Mouse (Mus musculus): ENCODE measurements around the gene Fyco1. TPM values are rescaled to one million over a fixed set of nuclear protein-coding genes. Genes with fewer than 3 reads are reported as not detected.

The Fyco1 gene
- polyA plus RNA-seq, 1 experiment, result 10.3 TPM

DNA sequence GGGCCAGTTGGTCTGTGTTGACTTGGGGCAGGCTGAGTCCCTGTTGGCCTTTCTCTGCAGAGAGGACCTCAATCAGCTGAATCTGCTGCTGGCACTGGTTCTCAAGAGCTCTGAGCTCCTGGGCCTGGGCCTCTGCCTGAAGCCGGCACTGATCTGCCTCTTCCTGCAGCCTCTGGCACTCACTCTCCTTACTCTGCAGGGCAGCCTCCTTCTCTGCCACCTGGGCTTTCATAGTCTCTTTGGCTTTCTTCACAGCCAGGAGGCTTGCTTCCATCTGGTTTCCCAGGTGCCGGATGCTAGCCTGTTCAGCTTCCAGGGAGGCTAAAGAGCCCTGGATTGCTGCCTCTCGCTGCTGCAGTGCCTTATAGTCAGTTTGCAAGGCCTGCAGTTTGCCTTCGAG lies 22.8 kb downstream of the Fyco1 start:
- no peak for TF ChIP-seq POLR2A (IDR thresholded peaks at IDR 0.05; ENCODE audit: insufficient read depth, low read length)
- no peak for TF ChIP-seq EP300 (IDR thresholded peaks at IDR 0.05; ENCODE audit: insufficient read depth, low read depth, low read length)
- TF ChIP-seq CTCF (IDR thresholded peaks at IDR 0.05; ENCODE audit: low read depth, low read length), result no peak
- Histone ChIP-seq H3K27me3 (ENCODE audit: control insufficient read depth, insufficient read depth, low read length, poor library complexity, severe bottlenecking) (no peaks in the 10 kb centered on the region), H3K27ac (ENCODE audit: insufficient read depth, low read length) (no peak overlapping the region), H3K4me1 (ENCODE audit: control insufficient read depth, insufficient read depth, low read length) (no peaks in the 10 kb centered on the region), H3K4me3 (ENCODE audit: low read depth, low read length) (no peak overlapping the region), H3K36me3 (ENCODE audit: control insufficient read depth, insufficient read depth, low read length, poor library complexity, severe bottlenecking) (no peaks in the 10 kb centered on the region; the same call in 1 of the 2 replicates), H3K9me3 (replicated peaks; ENCODE audit: control insufficient read depth, insufficient read depth, low read length, poor library complexity, severe bottlenecking) (no peaks in the 10 kb centered on the region), H3K9ac (ENCODE audit: low read depth, poor library complexity, severe bottlenecking) (no peak overlapping the region)

DNA sequence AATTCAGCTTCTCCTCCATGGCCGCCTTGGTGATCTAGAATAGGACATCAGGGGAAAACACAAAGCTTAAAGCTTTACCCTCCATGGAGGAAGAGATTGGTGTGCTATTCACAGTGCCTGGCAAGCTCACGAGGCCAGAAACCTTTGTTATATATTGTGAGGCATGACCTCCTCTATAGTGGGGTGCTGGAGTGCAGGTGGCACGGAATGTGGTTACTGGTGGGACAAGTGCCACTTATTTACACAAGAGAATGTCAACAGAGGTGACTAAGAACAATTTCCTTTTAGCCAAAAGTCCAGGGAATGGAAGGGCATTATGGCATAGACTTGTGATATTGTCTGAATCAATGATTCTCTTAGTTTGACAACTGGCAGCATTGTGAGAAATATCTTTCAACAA lies 25.1 kb downstream of the Fyco1 start:
- TF ChIP-seq EP300 (IDR thresholded peaks at IDR 0.05; ENCODE audit: insufficient read depth, low read depth, low read length), result no peak
- no peak for TF ChIP-seq CTCF (IDR thresholded peaks at IDR 0.05; ENCODE audit: low read depth, low read length)
- TF ChIP-seq POLR2A (IDR thresholded peaks at IDR 0.05; ENCODE audit: insufficient read depth, low read length), result no peak
- no peak overlapping the region for H3K4me3 ChIP-seq (ENCODE audit: low read depth, low read length)
- H3K4me1 ChIP-seq (ENCODE audit: control insufficient read depth, insufficient read depth, low read length), result no peaks in the 10 kb centered on the region
- H3K9ac ChIP-seq (ENCODE audit: low read depth, poor library complexity, severe bottlenecking), result no peak overlapping the region
- no peaks in the 10 kb centered on the region for H3K27me3 ChIP-seq (ENCODE audit: control insufficient read depth, insufficient read depth, low read length, poor library complexity, severe bottlenecking)
- no peaks in the 10 kb centered on the region for H3K9me3 ChIP-seq (replicated peaks; ENCODE audit: control insufficient read depth, insufficient read depth, low read length, poor library complexity, severe bottlenecking)
- H3K36me3 ChIP-seq (ENCODE audit: control insufficient read depth, insufficient read depth, low read length, poor library complexity, severe bottlenecking), result peaks cover 3% of the 10 kb centered on the region
- H3K27ac ChIP-seq (ENCODE audit: insufficient read depth, low read length), result no peak overlapping the region

DNA sequence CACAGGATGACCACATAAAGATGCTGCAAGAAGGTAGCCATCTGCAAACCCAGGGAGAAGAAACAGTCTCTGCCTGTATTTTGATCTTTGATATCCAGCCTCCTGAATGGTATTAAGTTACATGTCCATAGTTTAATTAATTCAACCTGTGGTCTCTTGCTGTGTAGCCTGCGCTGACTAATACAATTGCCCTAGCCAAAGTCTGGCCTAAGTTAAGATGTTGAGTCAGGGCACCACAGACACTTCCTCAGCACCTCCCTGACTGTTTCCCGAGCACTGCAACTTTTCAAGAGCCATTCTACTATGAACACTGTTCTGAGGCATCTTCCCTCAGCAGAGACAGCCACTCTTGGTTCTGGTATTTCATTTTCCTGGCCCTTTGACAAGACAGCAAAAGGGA lies 33.1 kb downstream of the Fyco1 start:
- no peaks in the 10 kb centered on the region for H3K4me1 ChIP-seq (ENCODE audit: control insufficient read depth, insufficient read depth, low read length)
- H3K9me3 ChIP-seq (replicated peaks; ENCODE audit: control insufficient read depth, insufficient read depth, low read length, poor library complexity, severe bottlenecking), result no peaks in the 10 kb centered on the region
- H3K36me3 ChIP-seq (ENCODE audit: control insufficient read depth, insufficient read depth, low read length, poor library complexity, severe bottlenecking), result peaks cover 3% of the 10 kb centered on the region
- H3K27me3 ChIP-seq (ENCODE audit: control insufficient read depth, insufficient read depth, low read length, poor library complexity, severe bottlenecking), result no peaks in the 10 kb centered on the region
- no peak overlapping the region for H3K27ac ChIP-seq (ENCODE audit: insufficient read depth, low read length)
- TF ChIP-seq CTCF (IDR thresholded peaks at IDR 0.05; ENCODE audit: low read depth, low read length), result no peak
- TF ChIP-seq EP300 (IDR thresholded peaks at IDR 0.05; ENCODE audit: insufficient read depth, low read depth, low read length), result no peak
- TF ChIP-seq POLR2A (IDR thresholded peaks at IDR 0.05; ENCODE audit: insufficient read depth, low read length), result no peak
- no peak overlapping the region for H3K4me3 ChIP-seq (ENCODE audit: low read depth, low read length)
- no peak overlapping the region for H3K9ac ChIP-seq (ENCODE audit: low read depth, poor library complexity, severe bottlenecking)

DNA sequence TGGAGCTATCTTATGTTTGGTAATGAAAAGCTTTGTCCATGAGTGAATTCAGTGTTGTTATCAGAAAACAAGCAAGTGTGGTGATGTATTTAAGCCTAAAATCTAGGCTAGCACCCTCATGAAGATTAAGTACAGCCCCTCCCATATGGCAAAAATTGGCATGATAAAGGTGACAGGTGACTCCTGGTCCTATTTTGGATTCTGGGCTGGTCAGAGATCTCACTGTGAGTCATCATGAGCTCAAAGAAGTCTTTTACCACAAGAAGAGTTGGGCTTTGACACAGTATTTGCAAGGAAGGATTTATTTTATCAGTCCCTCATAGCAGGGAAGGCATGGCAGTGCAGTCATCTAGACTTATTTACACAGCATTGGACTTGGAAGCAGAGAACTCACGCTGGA lies 35.7 kb downstream of the Fyco1 start:
- Histone ChIP-seq H3K36me3 (ENCODE audit: control insufficient read depth, insufficient read depth, low read length, poor library complexity, severe bottlenecking) (no peaks in the 10 kb centered on the region), H3K27me3 (ENCODE audit: control insufficient read depth, insufficient read depth, low read length, poor library complexity, severe bottlenecking) (no peaks in the 10 kb centered on the region), H3K9ac (ENCODE audit: low read depth, poor library complexity, severe bottlenecking) (no peak overlapping the region), H3K27ac (ENCODE audit: insufficient read depth, low read length) (no peak overlapping the region), H3K4me1 (ENCODE audit: control insufficient read depth, insufficient read depth, low read length) (no peaks in the 10 kb centered on the region), H3K4me3 (ENCODE audit: low read depth, low read length) (no peak overlapping the region), H3K9me3 (replicated peaks; ENCODE audit: control insufficient read depth, insufficient read depth, low read length, poor library complexity, severe bottlenecking) (no peaks in the 10 kb centered on the region)
- TF ChIP-seq EP300 (IDR thresholded peaks at IDR 0.05; ENCODE audit: insufficient read depth, low read depth, low read length) (no peak), POLR2A (IDR thresholded peaks at IDR 0.05; ENCODE audit: insufficient read depth, low read length) (no peak), CTCF (IDR thresholded peaks at IDR 0.05; ENCODE audit: low read depth, low read length) (no peak)

DNA sequence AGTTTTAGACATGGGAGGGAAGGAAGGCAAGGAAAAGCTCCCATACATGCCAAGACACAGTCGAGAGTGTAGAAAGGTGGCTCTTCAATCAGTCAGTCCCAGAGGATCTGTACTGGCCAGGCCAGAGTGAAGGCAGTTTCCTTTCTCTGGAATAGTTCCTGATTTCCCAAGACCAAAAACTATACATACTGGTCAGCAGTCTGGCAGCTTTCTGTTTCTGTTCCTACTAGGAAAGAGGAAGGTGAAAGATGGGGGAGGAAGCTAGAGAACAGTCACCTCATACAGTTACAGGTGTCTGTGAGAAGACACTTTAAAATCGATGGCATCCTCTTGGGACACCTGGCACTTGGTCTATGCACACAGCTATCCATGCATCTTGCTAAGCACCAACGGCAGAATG lies 36.3 kb downstream of the Fyco1 start:
- no peak for TF ChIP-seq EP300 (IDR thresholded peaks at IDR 0.05; ENCODE audit: insufficient read depth, low read depth, low read length)
- no peak for TF ChIP-seq CTCF (IDR thresholded peaks at IDR 0.05; ENCODE audit: low read depth, low read length)
- no peak for TF ChIP-seq POLR2A (IDR thresholded peaks at IDR 0.05; ENCODE audit: insufficient read depth, low read length)
- Histone ChIP-seq H3K27ac (ENCODE audit: insufficient read depth, low read length) (no peak overlapping the region), H3K36me3 (ENCODE audit: control insufficient read depth, insufficient read depth, low read length, poor library complexity, severe bottlenecking) (no peaks in the 10 kb centered on the region), H3K9ac (ENCODE audit: low read depth, poor library complexity, severe bottlenecking) (no peak overlapping the region), H3K9me3 (replicated peaks; ENCODE audit: control insufficient read depth, insufficient read depth, low read length, poor library complexity, severe bottlenecking) (no peaks in the 10 kb centered on the region), H3K27me3 (ENCODE audit: control insufficient read depth, insufficient read depth, low read length, poor library complexity, severe bottlenecking) (no peaks in the 10 kb centered on the region), H3K4me3 (ENCODE audit: low read depth, low read length) (no peak overlapping the region), H3K4me1 (ENCODE audit: control insufficient read depth, insufficient read depth, low read length) (no peaks in the 10 kb centered on the region)

DNA sequence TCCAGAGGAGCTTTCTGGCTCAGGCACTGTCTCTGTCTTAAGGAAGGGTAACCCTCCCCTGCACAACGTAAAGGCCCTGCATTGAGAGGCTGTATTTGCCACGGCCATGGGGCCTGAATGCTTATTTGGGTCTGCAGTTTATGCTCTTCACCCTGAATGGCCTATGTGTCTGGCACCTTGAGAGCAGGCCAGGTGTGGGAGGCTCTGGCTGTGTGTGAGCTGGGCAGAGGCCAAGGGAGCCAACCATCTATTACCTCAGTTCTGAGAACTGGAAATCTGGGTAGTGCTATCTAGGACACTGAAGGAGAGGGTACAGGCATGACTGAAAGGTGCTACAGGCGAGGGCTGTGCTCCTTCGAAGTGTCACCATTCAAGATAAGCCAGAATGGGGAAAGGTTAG lies 36.9 kb downstream of the Fyco1 start:
- no peak overlapping the region for H3K9ac ChIP-seq (ENCODE audit: low read depth, poor library complexity, severe bottlenecking)
- H3K4me1 ChIP-seq (ENCODE audit: control insufficient read depth, insufficient read depth, low read length), result no peaks in the 10 kb centered on the region
- no peaks in the 10 kb centered on the region for H3K36me3 ChIP-seq (ENCODE audit: control insufficient read depth, insufficient read depth, low read length, poor library complexity, severe bottlenecking)
- H3K27ac ChIP-seq (ENCODE audit: insufficient read depth, low read length), result no peak overlapping the region
- TF ChIP-seq POLR2A (IDR thresholded peaks at IDR 0.05; ENCODE audit: insufficient read depth, low read length) (no peak), CTCF (IDR thresholded peaks at IDR 0.05; ENCODE audit: low read depth, low read length) (no peak), EP300 (IDR thresholded peaks at IDR 0.05; ENCODE audit: insufficient read depth, low read depth, low read length) (no peak)
- H3K27me3 ChIP-seq (ENCODE audit: control insufficient read depth, insufficient read depth, low read length, poor library complexity, severe bottlenecking), result no peaks in the 10 kb centered on the region
- no peak overlapping the region for H3K4me3 ChIP-seq (ENCODE audit: low read depth, low read length)
- no peaks in the 10 kb centered on the region for H3K9me3 ChIP-seq (replicated peaks; ENCODE audit: control insufficient read depth, insufficient read depth, low read length, poor library complexity, severe bottlenecking)

All from ES-Bruce4 (cell line).